Mouse (Mus musculus) hindbrain, embryonic 12.5 days (tissue): ENCODE measurements around the gene Atf5. TPM values are rescaled to one million over a fixed set of nuclear protein-coding genes. Genes with fewer than 3 reads are reported as not detected.

Experiments
- ATAC-seq: fragments of 200-750 bp; cut with Nextera tagmentation; 2 replicates; pipeline ENCODE4 v1.8.0; 2017; ENCODE audit warnings: moderate TSS enrichment; ENCODE audit not compliant: low FRiP score
- H3K27ac ChIP-seq: fragments of 300-500 bp; sonication (generic); 2 replicates; pipeline ENCODE4 v1.5.1; 2016; ENCODE audit warnings: mild to moderate bottlenecking
- H3K27me3 ChIP-seq: fragments of 300-500 bp; sonication (generic); 2 replicates; pipeline ENCODE4 v1.6.1; 2016; ENCODE audit warnings: mild to moderate bottlenecking
- H3K36me3 ChIP-seq: fragments of 300-500 bp; sonication (generic); 2 replicates; pipeline ENCODE4 v1.6.1; 2016; ENCODE audit warnings: mild to moderate bottlenecking
- H3K4me1 ChIP-seq: fragments of 300-500 bp; sonication (generic); 2 replicates; pipeline ENCODE4 v1.6.1; 2016
- H3K4me2 ChIP-seq: fragments of 300-500 bp; sonication (generic); replicated peaks from 2 replicates; pipeline ENCODE4 v1.6.1; 2016; ENCODE audit warnings: mild to moderate bottlenecking
- H3K4me3 ChIP-seq: fragments of 300-500 bp; sonication (generic); 2 replicates; pipeline ENCODE4 v1.5.1; 2016; ENCODE audit warnings: mild to moderate bottlenecking
- H3K9ac ChIP-seq: fragments of 300-500 bp; sonication (generic); 2 replicates; pipeline ENCODE4 v1.6.1; 2016; ENCODE audit warnings: mild to moderate bottlenecking, moderate library complexity
- H3K9me3 ChIP-seq: fragments of 300-500 bp; sonication (generic); replicated peaks from 2 replicates; pipeline ENCODE4 v1.6.1; 2016; ENCODE audit warnings: mild to moderate bottlenecking
- WGBS: fragments of 180-500 bp; shearing (Covaris S2); methylation state at CpG from one replicate; pipeline ENCODE4 v1.1.7; 2016; 5-methylcytosine and 5-hydroxymethylcytosine counted together
- polyA plus RNA-seq: library from polyadenylated mRNA; unstranded; fragments of >200 nt; fragmentation: Nextera tagmentation; extraction: Ambion mirVana; gene quantifications from 2 replicates; pipeline ENCODE4 v1.2.1, GENCODE M21; 2016

Atf5 gene
- 3.9 and 4.6 TPM in 2 replicates for polyA plus RNA-seq

DNA sequence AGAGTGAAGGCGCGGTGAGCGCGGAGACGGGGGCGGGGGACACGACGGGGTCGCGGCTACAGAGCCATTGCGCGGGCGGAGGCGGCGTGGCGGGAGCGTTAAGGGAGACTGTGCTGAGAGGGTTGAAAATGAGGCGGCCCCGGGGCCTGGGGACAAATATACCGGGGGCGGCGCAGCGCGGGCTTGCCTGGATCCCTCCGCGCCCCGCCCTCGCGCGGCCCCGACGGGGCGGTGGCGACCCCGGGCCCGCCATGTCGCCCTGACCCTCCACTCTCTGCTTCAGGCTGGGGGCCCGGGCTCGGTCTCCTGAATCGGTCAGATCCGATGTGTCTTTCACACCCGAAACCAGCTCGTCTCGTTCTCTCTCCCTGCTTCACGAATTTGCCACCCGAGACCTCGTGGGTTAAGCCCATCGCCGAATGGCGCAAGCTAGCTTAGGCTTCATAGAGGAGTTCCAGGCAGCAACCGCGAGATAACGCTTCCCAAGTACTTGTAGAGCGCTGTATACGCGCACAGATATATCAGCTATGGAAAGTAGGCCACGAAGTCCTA, at the start of gene Atf5:
Gene Atf5, minus strand, starts transcription at position 189 of the 552 bp plus-strand sequence.
- peaks cover 5% of the 10 kb centered on the region for H3K36me3 ChIP-seq
- no peaks in the 10 kb centered on the region for H3K27me3 ChIP-seq
- peak within 1 kb of the TSS; percentile 89 for H3K9ac ChIP-seq
- H3K27ac ChIP-seq: peak within 1 kb of the TSS; percentile 96
- under 1% methylated on average over 45 of the region's 57 CpGs for WGBS
- H3K4me1 ChIP-seq: peaks cover 46% of the 10 kb centered on the region
- no peaks in the 10 kb centered on the region for H3K9me3 ChIP-seq
- ATAC-seq: no peak
- peak within 1 kb of the TSS; percentile 83 for H3K4me3 ChIP-seq
- peak within 1 kb of the TSS; percentile 80 for H3K4me2 ChIP-seq

GRCm38 (mm10) chr7:44864595-44865542, 48.4 kb upstream of the Atf5 start:
- Histone ChIP-seq H3K4me1 (peaks cover 49% of the 10 kb centered on the region), H3K36me3 (peaks cover 60% of the 10 kb centered on the region), H3K9ac (no peak overlapping the region), H3K27ac (no peak overlapping the region), H3K4me3 (no peak overlapping the region), H3K4me2 (no peak overlapping the region), H3K9me3 (no peaks in the 10 kb centered on the region), H3K27me3 (no peaks in the 10 kb centered on the region)
- WGBS: 89% methylated on average over 24 of the region's 24 CpGs
- ATAC-seq: no peak

DNA sequence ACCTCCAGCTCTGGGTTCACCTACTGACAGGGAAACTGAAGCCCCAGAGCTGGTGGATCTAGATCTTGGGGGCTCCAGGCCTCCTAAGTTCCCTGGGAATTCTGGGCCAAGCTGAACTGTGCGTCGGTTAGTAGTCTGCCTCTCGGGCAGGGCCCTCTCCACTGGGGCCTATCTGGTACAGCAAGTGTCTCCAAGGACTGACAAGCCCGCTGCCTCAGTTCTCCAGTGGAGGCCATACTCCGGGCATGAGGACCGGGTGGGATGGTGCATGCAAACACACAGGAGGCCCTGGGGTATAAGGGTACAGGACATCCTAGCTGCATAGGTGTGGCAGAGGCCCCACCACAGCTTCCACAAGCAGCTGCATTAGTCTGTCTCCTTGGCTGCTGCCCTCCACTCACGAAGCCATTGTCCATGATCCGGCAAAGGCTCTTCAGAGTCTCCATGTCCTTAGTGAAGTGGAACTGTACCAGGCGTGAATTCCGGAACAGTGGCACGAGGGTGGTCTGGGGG, 47.6 kb upstream of the Atf5 start:
- H3K27me3 ChIP-seq: no peaks in the 10 kb centered on the region
- H3K9me3 ChIP-seq: no peaks in the 10 kb centered on the region
- no peak overlapping the region for H3K4me2 ChIP-seq
- WGBS: 88% methylated on average over 11 of the region's 11 CpGs
- no peak overlapping the region for H3K27ac ChIP-seq
- no peak for ATAC-seq
- no peak overlapping the region for H3K4me3 ChIP-seq
- peaks cover 49% of the 10 kb centered on the region for H3K4me1 ChIP-seq
- H3K36me3 ChIP-seq: peaks cover 64% of the 10 kb centered on the region
- no peak overlapping the region for H3K9ac ChIP-seq

- Histone ChIP-seq H3K27me3 (no peaks in the 10 kb centered on the region), H3K4me3 (no peak overlapping the region), H3K9me3 (no peaks in the 10 kb centered on the region), H3K4me1 (peaks cover 52% of the 10 kb centered on the region), H3K36me3 (peaks cover 64% of the 10 kb centered on the region), H3K27ac (no peak overlapping the region), H3K9ac (no peak overlapping the region), H3K4me2 (no peak overlapping the region)
- WGBS: 93% methylated on average over 14 of the region's 14 CpGs
- no peak for ATAC-seq
These were observed 46.8 kb upstream of the Atf5 start for GRCm38 (mm10) chr7:44863210-44863609.

- Histone ChIP-seq H3K4me1 (peaks cover 50% of the 10 kb centered on the region), H3K27ac (no peak overlapping the region), H3K9me3 (no peaks in the 10 kb centered on the region), H3K4me2 (no peak overlapping the region), H3K36me3 (peaks cover 64% of the 10 kb centered on the region), H3K4me3 (no peak overlapping the region), H3K9ac (no peak overlapping the region), H3K27me3 (no peaks in the 10 kb centered on the region)
- 93% methylated on average over 8 of the region's 8 CpGs for WGBS
- no peak for ATAC-seq
These were observed 46.0 kb upstream of the Atf5 start for GRCm38 (mm10) chr7:44862434-44862833.

GRCm38 (mm10) chr7:44861429-44861816, 45.0 kb upstream of the Atf5 start:
- Histone ChIP-seq H3K4me2 (no peak overlapping the region), H3K9ac (no peak overlapping the region), H3K9me3 (no peaks in the 10 kb centered on the region), H3K4me3 (no peak overlapping the region), H3K4me1 (peaks cover 42% of the 10 kb centered on the region), H3K36me3 (peaks cover 58% of the 10 kb centered on the region), H3K27ac (peak overlapping the region; percentile 44; the same call in 1 of the 2 replicates), H3K27me3 (no peaks in the 10 kb centered on the region)
- ATAC-seq: no peak
- 78% methylated on average over 14 of the region's 14 CpGs for WGBS

DNA sequence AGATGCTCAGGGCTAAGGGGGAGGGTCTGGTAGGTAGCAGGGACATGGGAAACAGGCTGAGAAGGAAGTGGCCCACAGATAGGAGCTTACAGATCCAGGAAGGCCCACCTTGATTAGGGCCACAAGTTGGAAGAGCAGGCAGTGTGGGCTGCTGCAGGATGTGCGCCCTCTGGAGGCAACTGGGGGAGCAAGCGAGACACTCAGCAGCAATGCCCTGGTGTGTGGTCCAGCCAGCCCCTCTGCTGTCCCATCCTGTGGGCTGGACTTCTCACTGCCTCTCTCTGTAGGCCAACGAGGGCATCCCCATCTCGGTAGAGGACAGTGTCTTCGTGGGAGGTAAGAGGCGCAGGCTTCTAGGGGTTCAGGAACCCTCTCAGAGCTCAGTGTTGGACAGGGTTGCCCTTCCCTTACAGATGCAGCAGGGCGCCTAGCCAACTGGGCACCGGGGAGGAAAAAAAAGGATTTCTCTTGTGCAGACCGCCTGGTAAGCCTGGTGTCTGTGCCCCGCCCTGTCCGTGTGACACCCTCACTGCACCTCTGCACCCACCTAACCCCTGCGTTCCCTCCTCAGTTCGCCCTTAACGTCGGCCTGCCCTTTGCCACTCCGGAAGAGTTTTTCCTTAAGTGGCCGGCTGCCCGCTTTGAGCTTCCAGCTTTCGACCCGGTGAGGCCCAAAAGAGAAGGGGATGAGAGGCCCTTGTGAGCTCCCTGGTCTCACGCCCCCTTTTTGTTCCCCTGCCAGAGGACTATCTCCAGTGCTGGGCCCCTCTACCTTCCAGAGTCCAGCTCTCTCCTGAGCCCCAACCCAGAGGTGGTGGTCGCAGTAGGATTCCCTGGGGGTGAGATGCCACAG, 44.3 kb upstream of the Atf5 start:
- 57% methylated on average over 22 of the region's 22 CpGs for WGBS
- no peaks in the 10 kb centered on the region for H3K27me3 ChIP-seq
- 0 out of 2 replicates have a peak, but pooled peaks have one; percentile 21 for ATAC-seq
- H3K27ac ChIP-seq: peak overlapping the region; percentile 44
- H3K4me2 ChIP-seq: no peak overlapping the region; the same call in 1 of the 2 replicates
- peak overlapping the region; percentile 2 for H3K4me3 ChIP-seq
- no peaks in the 10 kb centered on the region for H3K9me3 ChIP-seq
- no peak overlapping the region for H3K9ac ChIP-seq
- peaks cover 52% of the 10 kb centered on the region for H3K36me3 ChIP-seq
- H3K4me1 ChIP-seq: peaks cover 38% of the 10 kb centered on the region

GRCm38 (mm10) chr7:44859896-44860295, 43.4 kb upstream of the Atf5 start:
- Histone ChIP-seq H3K4me2 (no peak overlapping the region), H3K27ac (no peak overlapping the region), H3K27me3 (no peaks in the 10 kb centered on the region), H3K4me1 (peaks cover 34% of the 10 kb centered on the region), H3K9me3 (no peaks in the 10 kb centered on the region), H3K4me3 (0 out of 2 replicates have a peak overlapping the region, but pooled peaks have one; percentile 2), H3K9ac (no peak overlapping the region), H3K36me3 (peaks cover 43% of the 10 kb centered on the region)
- 92% methylated on average over 11 of the region's 11 CpGs for whole genome bisulfite sequencing
- ATAC-seq: no peak

GRCm38 (mm10) chr7:44857905-44858304, 41.4 kb upstream of the Atf5 start:
- H3K4me1 ChIP-seq: peaks cover 48% of the 10 kb centered on the region
- H3K27ac ChIP-seq: peak overlapping the region; percentile 92
- peak overlapping the region; percentile 92 for H3K9ac ChIP-seq
- peak overlapping the region; percentile 68 for H3K4me3 ChIP-seq
- H3K9me3 ChIP-seq: no peaks in the 10 kb centered on the region
- peak overlapping the region; percentile 93 for H3K4me2 ChIP-seq
- ATAC-seq: no peak
- peaks cover 24% of the 10 kb centered on the region for H3K36me3 ChIP-seq
- no peaks in the 10 kb centered on the region for H3K27me3 ChIP-seq
- WGBS: 30% methylated on average over 8 of the region's 8 CpGs

- peak within 1 kb of the TSS; percentile 92 for H3K9ac ChIP-seq
- H3K27me3 ChIP-seq: no peaks in the 10 kb centered on the region
- H3K4me1 ChIP-seq: peaks cover 52% of the 10 kb centered on the region
- peak within 1 kb of the TSS; percentile 92 for H3K27ac ChIP-seq
- H3K4me3 ChIP-seq: peak within 1 kb of the TSS; percentile 68
- peaks cover 20% of the 10 kb centered on the region for H3K36me3 ChIP-seq
- peak; percentile 38 for ATAC-seq
- peak within 1 kb of the TSS; percentile 93 for H3K4me2 ChIP-seq
- no peaks in the 10 kb centered on the region for H3K9me3 ChIP-seq
- under 1% methylated on average over 32 of the region's 32 CpGs for WGBS
These were observed 40.6 kb upstream of the Atf5 start, which contains the start of gene Pnkp for GRCm38 (mm10) chr7:44857042-44857552. Gene Pnkp (plus strand): TSS chr7:44857139.

- Histone ChIP-seq H3K4me3 (peak overlapping the region; percentile 68), H3K9ac (peak overlapping the region; percentile 92; the same call in 1 of the 2 replicates)
These were observed 39.9 kb upstream of the Atf5 start for GRCm38 (mm10) chr7:44856265-44856916.

More at GRCm38 (mm10) chr7:44856265-44856916, 39.9 kb upstream of the Atf5 start:
- Histone ChIP-seq H3K27ac (peak overlapping the region; percentile 92), H3K36me3 (peaks cover 13% of the 10 kb centered on the region), H3K4me1 (peaks cover 52% of the 10 kb centered on the region), H3K9me3 (no peaks in the 10 kb centered on the region), H3K27me3 (no peaks in the 10 kb centered on the region), H3K4me2 (peak overlapping the region; percentile 93)
- no peak for ATAC-seq
- WGBS: 64% methylated on average over 9 of the region's 9 CpGs
